Mouse (Mus musculus) bone marrow macrophage, adult 2 months (primary cell): ENCODE measurements around the gene Reg3a. TPM values are rescaled to one million over a fixed set of nuclear protein-coding genes. Genes with fewer than 3 reads are reported as not detected.

Experiments
- H3K27ac ChIP-seq: 2 replicates; pipeline ENCODE4 v1.5.1; 2012; ENCODE audit warnings: low read depth, low read length; ENCODE audit not compliant: insufficient read depth
- H3K4me1 ChIP-seq: 2 replicates; pipeline ENCODE4 v1.6.1; 2012; ENCODE audit warnings: low read length; ENCODE audit not compliant: control insufficient read depth, insufficient read depth
- H3K4me3 ChIP-seq: 2 replicates; pipeline ENCODE4 v1.5.1; 2012; ENCODE audit warnings: mild to moderate bottlenecking, low read length, moderate library complexity; ENCODE audit not compliant: insufficient read depth
- CTCF ChIP-seq: IDR thresholded peaks from 2 replicates; pipeline ENCODE4 v1.5.1; 2012; ENCODE audit warnings: low read depth, mild to moderate bottlenecking, low read length, moderate library complexity
- POLR2A ChIP-seq: IDR thresholded peaks from 2 replicates; pipeline ENCODE4 v1.6.1; 2012; ENCODE audit warnings: mild to moderate bottlenecking, low read depth, low read length, borderline replicate concordance
- polyA plus RNA-seq: library from polyadenylated mRNA; stranded (reverse); fragments of >200 nt; gene quantifications from 2 replicates; pipeline ENCODE4 v1.2.4, GENCODE M21; 2012; ENCODE audit not compliant: missing spikeins, insufficient read depth, insufficient read length

Reg3a gene
- polyA plus RNA-seq, 1 experiment: not detected

DNA sequence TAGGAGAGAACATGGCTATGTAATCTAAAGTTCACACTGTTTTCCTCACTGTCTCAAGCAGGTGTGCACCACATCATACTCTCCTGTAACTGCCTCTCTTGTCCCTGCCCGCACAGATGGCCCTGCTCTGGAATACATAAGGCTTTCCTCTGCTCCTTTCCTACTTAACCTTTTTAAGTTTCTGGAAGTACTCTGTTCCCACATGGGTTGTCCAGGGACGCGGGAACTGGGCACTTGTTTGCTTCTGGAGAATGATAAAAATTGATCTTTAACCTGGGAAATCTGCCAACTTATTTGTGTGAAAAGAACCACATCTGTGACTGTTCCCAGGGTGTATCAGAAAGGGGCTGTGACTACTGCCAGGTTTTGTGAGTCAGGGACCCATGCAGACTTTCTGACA, 45.0 kb downstream of the Reg3a start:
- no peak overlapping the region for H3K27ac ChIP-seq
- TF ChIP-seq POLR2A (no peak), CTCF (no peak)
- H3K4me1 ChIP-seq: no peaks in the 10 kb centered on the region
- no peak overlapping the region for H3K4me3 ChIP-seq

Other genes starting within 250 kb of the Reg3a start
- not detected in 2 replicates for gene Reg3b, start 10.1 kb upstream of the Reg3a start, polyA plus RNA-seq
- gene Reg3d, start 1.8 kb upstream of the Reg3a start, polyA plus RNA-seq: not detected in 2 replicates
- not detected in 2 replicates for gene Reg2, start 14.9 kb downstream of the Reg3a start, polyA plus RNA-seq
- not detected in 2 replicates for gene Reg1, start 42.0 kb downstream of the Reg3a start, polyA plus RNA-seq
- gene Reg3g, start 88.2 kb downstream of the Reg3a start, polyA plus RNA-seq: not detected in 2 replicates